Mouse (Mus musculus) E14TG2a.4 (cell line): ENCODE results near the gene Arl2.
"Not testable (repeated sequence)": the region's sequence is repeated elsewhere in the genome, so short reads cannot be mapped to it uniquely, and the experiment has no call there.

ENCODE experiments used
- H3K27me3 ChIP-seq: 2 replicates; pipeline ENCODE4 v1.6.1; 2014; ENCODE audit warnings: low read length, control low read depth; ENCODE audit not compliant: insufficient read depth
- H3K36me3 ChIP-seq: 2 replicates; pipeline ENCODE4 v1.6.1; 2014; ENCODE audit warnings: low read length, control low read depth; ENCODE audit not compliant: insufficient read depth
- H3K4me1 ChIP-seq: replicated peaks from 2 replicates; pipeline ENCODE4 v1.6.1; 2014; ENCODE audit warnings: low read depth, low read length, control low read depth
- H3K4me3 ChIP-seq: replicated peaks from 2 replicates; pipeline ENCODE4 v1.5.1; 2014; ENCODE audit warnings: mild to moderate bottlenecking, low read length
- H3K9me3 ChIP-seq: 2 replicates; pipeline ENCODE4 v1.6.1; 2014; ENCODE audit warnings: low read length, control low read depth
- CTCF ChIP-seq: conservative IDR thresholded peaks from 2 replicates; pipeline ENCODE4 v1.5.1; 2014; ENCODE audit warnings: low read length
- NANOG ChIP-seq: IDR thresholded peaks from 2 replicates; pipeline ENCODE4 v1.6.1; 2014; ENCODE audit warnings: borderline replicate concordance, low read length, mixed read lengths
- POU5F1 ChIP-seq: IDR thresholded peaks from 2 replicates; pipeline ENCODE4 v1.6.1; 2014; ENCODE audit warnings: low read length, borderline replicate concordance

Arl2 gene

GRCm38 (mm10) chr19:6132171-6132827 is 9.0 kb downstream of the Arl2 start:
- Histone ChIP-seq H3K4me1 (peaks cover 20% of the 10 kb centered on the region), H3K36me3 (peaks cover 40% of the 10 kb centered on the region), H3K4me3 (no peak overlapping the region), H3K9me3 (no peaks in the 10 kb centered on the region), H3K27me3 (no peaks in the 10 kb centered on the region)
- no peak for TF ChIP-seq POU5F1
- TF ChIP-seq NANOG, result no peak
- no peak for TF ChIP-seq CTCF

GRCm38 (mm10) chr19:6130414-6131128 is 10.8 kb downstream of the Arl2 start:
- Histone ChIP-seq H3K36me3 (peaks cover 22% of the 10 kb centered on the region), H3K4me1 (peaks cover 29% of the 10 kb centered on the region)
- H3K27me3 ChIP-seq, H3K9me3 ChIP-seq, H3K4me3 ChIP-seq: not testable (repeated sequence)

DNA sequence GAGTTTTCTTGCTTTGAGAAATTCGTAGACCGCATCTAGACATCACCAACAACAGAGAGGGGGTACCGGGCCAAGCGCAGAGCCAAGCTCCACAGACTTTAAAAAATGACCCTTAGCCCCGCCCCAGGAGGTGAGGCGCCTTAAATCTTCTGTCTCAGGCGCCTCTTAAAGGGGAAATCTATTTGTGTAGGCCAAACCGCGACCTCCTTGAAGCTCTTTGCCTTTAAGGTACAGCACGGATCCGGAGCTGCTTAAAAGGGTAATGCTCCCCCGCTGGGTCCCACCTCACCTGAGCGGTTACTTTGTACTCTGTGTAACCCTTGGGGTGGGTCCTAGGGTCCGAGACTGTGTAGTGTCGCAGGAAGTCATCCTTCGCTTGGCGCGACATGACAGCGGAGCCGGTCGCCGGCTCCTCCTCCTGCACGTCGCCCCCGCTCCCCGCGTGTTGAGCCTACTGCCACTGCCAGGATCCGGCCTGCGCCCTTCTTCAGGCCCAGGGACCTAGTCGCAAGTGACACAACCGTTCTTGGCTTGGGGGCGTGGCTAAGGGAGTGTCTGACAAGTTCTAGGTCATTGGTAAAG is 13.5 kb downstream of the Arl2 start, which contains the start of gene Snx15:
TSS of gene Snx15 (minus strand) at position 545 of the 582 bp plus-strand sequence.
- Histone ChIP-seq H3K36me3 (no peaks in the 10 kb centered on the region), H3K4me1 (peaks cover 37% of the 10 kb centered on the region), H3K9me3 (no peaks in the 10 kb centered on the region), H3K4me3 (peak within 1 kb of the TSS; percentile 82), H3K27me3 (no peaks in the 10 kb centered on the region)
- TF ChIP-seq POU5F1, result no peak
- TF ChIP-seq CTCF, result no peak
- no peak for TF ChIP-seq NANOG

GRCm38 (mm10) chr19:6126789-6127580 is 14.4 kb downstream of the Arl2 start:
- H3K9me3 ChIP-seq, result no peaks in the 10 kb centered on the region
- peak overlapping the region; percentile 82 for H3K4me3 ChIP-seq
- peaks cover 46% of the 10 kb centered on the region for H3K4me1 ChIP-seq
- H3K27me3 ChIP-seq, result no peaks in the 10 kb centered on the region
- TF ChIP-seq POU5F1, result no peak
- no peak for TF ChIP-seq CTCF
- TF ChIP-seq NANOG, result no peak
- H3K36me3 ChIP-seq, result no peaks in the 10 kb centered on the region

- peaks cover 53% of the 10 kb centered on the region for H3K4me1 ChIP-seq
- H3K27me3 ChIP-seq, result no peaks in the 10 kb centered on the region
- TF ChIP-seq POU5F1, result no peak
- TF ChIP-seq CTCF, result peak; percentile 98
- no peaks in the 10 kb centered on the region for H3K36me3 ChIP-seq
- H3K4me3 ChIP-seq, result no peak overlapping the region
- no peaks in the 10 kb centered on the region for H3K9me3 ChIP-seq
Measured at GRCm38 (mm10) chr19:6126289-6126688, 15.1 kb downstream of the Arl2 start.

- no peaks in the 10 kb centered on the region for H3K9me3 ChIP-seq
- TF ChIP-seq POU5F1 (no peak), CTCF (no peak), NANOG (no peak)
- H3K4me1 ChIP-seq, result peaks cover 61% of the 10 kb centered on the region
Measured at GRCm38 (mm10) chr19:6124898-6125297, 16.4 kb downstream of the Arl2 start.

GRCm38 (mm10) chr19:6123330-6123729 is 18.0 kb downstream of the Arl2 start:
- H3K9me3 ChIP-seq, result no peaks in the 10 kb centered on the region
- 0 out of 2 replicates have a peak, but pooled peaks cover 6% of the 10 kb centered on the region for H3K36me3 ChIP-seq
- peaks cover 68% of the 10 kb centered on the region for H3K4me1 ChIP-seq
- TF ChIP-seq CTCF (no peak), NANOG (no peak), POU5F1 (no peak)
- H3K27me3 ChIP-seq, result no peaks in the 10 kb centered on the region
- H3K4me3 ChIP-seq, result no peak overlapping the region

More at GRCm38 (mm10) chr19:6124898-6125297, 16.4 kb downstream of the Arl2 start:
- no peak overlapping the region for H3K4me3 ChIP-seq
- H3K27me3 ChIP-seq, result no peaks in the 10 kb centered on the region
- H3K36me3 ChIP-seq, result 0 out of 2 replicates have a peak, but pooled peaks cover 6% of the 10 kb centered on the region

GRCm38 (mm10) chr19:6121761-6122160 is 19.6 kb downstream of the Arl2 start:
- Histone ChIP-seq H3K4me3 (peak overlapping the region; percentile 62), H3K4me1 (peaks cover 71% of the 10 kb centered on the region), H3K27me3 (no peaks in the 10 kb centered on the region), H3K36me3 (peaks cover 8% of the 10 kb centered on the region), H3K9me3 (no peaks in the 10 kb centered on the region)
- no peak for TF ChIP-seq POU5F1
- no peak for TF ChIP-seq NANOG
- TF ChIP-seq CTCF, result no peak
